Mouse (Mus musculus): Measurements from ENCODE around the gene Runx1.

- no peak for TF ChIP-seq CTCF (IDR thresholded peaks at IDR 0.05)
- TF ChIP-seq EP300 (IDR thresholded peaks at IDR 0.05), result no peak
These were observed 3.9 kb downstream of the Runx1 start for GRCm38 (mm10) chr16:92821938-92822629.
